Mouse (Mus musculus): ENCODE results near the gene St8sia1.

Gene St8sia1

GRCm38 (mm10) chr6:142945461-142945860, 18.8 kb downstream of the St8sia1 start:
- DNase-seq (ENCODE audit: low read depth in 2 of 2, low spot score in 2 of 2): no peak

- DNase-seq (ENCODE audit: low read depth in 2 of 2, low spot score in 2 of 2): no peak
These were observed 19.8 kb downstream of the St8sia1 start for GRCm38 (mm10) chr6:142944470-142944869.

GRCm38 (mm10) chr6:142943419-142943818, 20.8 kb downstream of the St8sia1 start:
- DNase-seq (ENCODE audit: low read depth in 2 of 2, low spot score in 2 of 2): no peak

GRCm38 (mm10) chr6:142941596-142942381, 22.5 kb downstream of the St8sia1 start:
- DNase-seq (ENCODE audit: low read depth in 2 of 2, low spot score in 2 of 2): peak; percentile 52 to 58

GRCm38 (mm10) chr6:142941078-142941477, 23.2 kb downstream of the St8sia1 start:
- no peak for DNase-seq (ENCODE audit: low read depth in 2 of 2, low spot score in 2 of 2)

GRCm38 (mm10) chr6:142938549-142939345, 25.5 kb downstream of the St8sia1 start:
- no peak for DNase-seq (ENCODE audit: low read depth in 2 of 2, low spot score in 2 of 2)

- DNase-seq (ENCODE audit: low read depth in 2 of 2, low spot score in 2 of 2): no peak
These were observed 26.2 kb downstream of the St8sia1 start for GRCm38 (mm10) chr6:142938074-142938473.

- DNase-seq (ENCODE audit: low read depth in 2 of 2, low spot score in 2 of 2): no peak
These were observed 31.7 kb downstream of the St8sia1 start for GRCm38 (mm10) chr6:142932582-142932981.

GRCm38 (mm10) chr6:142932144-142932543, 32.1 kb downstream of the St8sia1 start:
- no peak for DNase-seq (ENCODE audit: low read depth in 2 of 2, low spot score in 2 of 2)

GRCm38 (mm10) chr6:142928551-142929309, 35.5 kb downstream of the St8sia1 start:
- no peak for DNase-seq (ENCODE audit: low read depth in 2 of 2, low spot score in 2 of 2)

- DNase-seq (ENCODE audit: low read depth in 2 of 2, low spot score in 2 of 2): no peak
These were observed 37.2 kb downstream of the St8sia1 start for GRCm38 (mm10) chr6:142926901-142927605.

- DNase-seq (ENCODE audit: low read depth in 2 of 2, low spot score in 2 of 2): no peak
These were observed 38.3 kb downstream of the St8sia1 start for GRCm38 (mm10) chr6:142925921-142926320.

GRCm38 (mm10) chr6:142925374-142925773, 38.9 kb downstream of the St8sia1 start:
- no peak for DNase-seq (ENCODE audit: low read depth in 2 of 2, low spot score in 2 of 2)

- DNase-seq (ENCODE audit: low read depth in 2 of 2, low spot score in 2 of 2): no peak
These were observed 43.4 kb downstream of the St8sia1 start for GRCm38 (mm10) chr6:142920901-142921300.

- no peak for DNase-seq (ENCODE audit: low read depth in 2 of 2, low spot score in 2 of 2)
These were observed 45.6 kb downstream of the St8sia1 start for GRCm38 (mm10) chr6:142918691-142919090.

GRCm38 (mm10) chr6:142917471-142917901, 46.8 kb downstream of the St8sia1 start:
- DNase-seq (ENCODE audit: low read depth in 2 of 2, low spot score in 2 of 2): peak; percentile 68 to 72

GRCm38 (mm10) chr6:142916271-142916941, 47.8 kb downstream of the St8sia1 start:
- DNase-seq (ENCODE audit: low read depth in 2 of 2, low spot score in 2 of 2): peak in 1 of 2 experiments; percentile 37

- peak in 1 of 2 experiments; percentile 38 for DNase-seq (ENCODE audit: low read depth in 2 of 2, low spot score in 2 of 2)
These were observed 48.8 kb downstream of the St8sia1 start for GRCm38 (mm10) chr6:142915464-142915863.

GRCm38 (mm10) chr6:142914676-142915075, 49.6 kb downstream of the St8sia1 start:
- DNase-seq (ENCODE audit: low read depth in 2 of 2, low spot score in 2 of 2): no peak

GRCm38 (mm10) chr6:142911263-142911662, 53.0 kb downstream of the St8sia1 start:
- no peak for DNase-seq (ENCODE audit: low read depth in 2 of 2, low spot score in 2 of 2)
